8 mouse cellular contexts compared by ENCODE assay signal in the genomic region with DNA sequence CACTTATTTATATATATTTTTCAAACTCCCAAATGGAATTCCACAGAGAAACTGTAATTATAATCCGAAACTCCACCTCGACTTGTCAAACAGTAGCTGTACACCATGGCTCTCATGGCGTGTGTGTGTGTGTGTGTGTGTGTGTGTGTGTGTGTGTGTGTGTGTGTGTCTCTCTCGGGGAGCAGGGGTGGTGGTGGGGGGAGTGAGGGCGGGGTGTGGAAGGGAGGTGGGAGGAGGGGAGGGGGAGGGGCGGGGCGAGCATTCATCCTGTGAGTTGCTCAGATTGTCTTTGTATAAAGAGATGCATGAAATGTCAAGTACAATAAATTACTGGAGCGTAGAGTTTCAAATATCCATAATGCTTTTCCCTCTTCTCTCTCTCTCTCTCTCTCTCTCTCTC.
A peak's percentile ranks its signal among the peaks of the same experiment; 100 is the strongest.
DNase-seq lines count a peak whose midpoint lies in the region; ATAC-seq and TF ChIP-seq lines count a peak whose summit lies in the region.

No protein-coding gene starts in this region.

- H3K27ac ChIP-seq in cerebellum, adult 2 months (ENCODE audit: insufficient read depth, low read length): no peak overlapping the region
- H3K27ac ChIP-seq in embryonic fibroblast, embryonic 13.5 days (ENCODE audit: insufficient read depth, low read length): peak overlapping the region; percentile 81
- no peak overlapping the region for H3K27ac ChIP-seq in limb, embryonic 14.5 days (replicated peaks; ENCODE audit: low read depth, low read length)
- H3K27ac ChIP-seq in liver, postnatal 0 days (ENCODE audit: low read depth): no peak overlapping the region

- H3K4me3 ChIP-seq in cerebellum, adult 2 months (replicated peaks; ENCODE audit: insufficient read depth, low read depth, low read length): no peak overlapping the region
- no peak overlapping the region for H3K4me3 ChIP-seq in embryonic fibroblast, embryonic 13.5 days (ENCODE audit: insufficient read depth, low read length)
- no peak overlapping the region for H3K4me3 ChIP-seq in limb, embryonic 14.5 days (replicated peaks; ENCODE audit: low read length)
- no peak overlapping the region for H3K4me3 ChIP-seq in liver, postnatal 0 days (ENCODE audit: low read depth, low read length)

- H3K36me3 ChIP-seq in limb, embryonic 14.5 days (ENCODE audit: control insufficient read depth, insufficient read depth, low read length): peaks cover 7% of the 10 kb centered on the region
- H3K36me3 ChIP-seq in liver, postnatal 0 days (replicated peaks; ENCODE audit: insufficient read depth, low read length): 0 out of 2 replicates have a peak, but pooled peaks cover 3% of the 10 kb centered on the region

- no peaks in the 10 kb centered on the region for H3K9me3 ChIP-seq in limb, embryonic 14.5 days (ENCODE audit: control insufficient read depth, low read length)
- no peaks in the 10 kb centered on the region for H3K9me3 ChIP-seq in liver, postnatal 0 days (ENCODE audit: low read length)

- WGBS in cerebellum, adult 2 months: 25% methylated on average over 7 of the region's 8 CpGs
- WGBS in limb, embryonic 14.5 days: 32% methylated on average over 8 of the region's 8 CpGs
- 77% methylated on average over 7 of the region's 8 CpGs for WGBS in liver, postnatal 0 days (ENCODE audit: insufficient replicate concordance)

- no peak overlapping the region for H3K9ac ChIP-seq in limb, embryonic 14.5 days (ENCODE audit: low read depth, low read length, severe bottlenecking)
- H3K9ac ChIP-seq in liver, postnatal 0 days (replicated peaks): no peak overlapping the region

- DNase-seq in cerebellum, adult 2 months: peak; percentile 24 to 29
- DNase-seq in cerebellum, adult 9-11 months: no peak
- DNase-seq in kidney, postnatal 4 days: peak; percentile 32 to 46
- DNase-seq in kidney, adult 18-20 months: no peak
- no peak for DNase-seq in limb, embryonic 14.5 days (ENCODE audit: low spot score)
- no peak for DNase-seq in liver, postnatal 0 days
- DNase-seq in gastrocnemius, adult 18-20 months (ENCODE audit: low spot score): no peak

- TF ChIP-seq CTCF in cerebellum, adult 2 months (IDR thresholded peaks at IDR 0.05; ENCODE audit: borderline replicate concordance, insufficient read depth, low read depth, low read length): no peak
- TF ChIP-seq CTCF in embryonic fibroblast, embryonic 13.5 days (IDR thresholded peaks at IDR 0.05; ENCODE audit: borderline replicate concordance, insufficient read depth, low read length): no peak
- TF ChIP-seq CTCF in liver, postnatal 0 days (IDR thresholded peaks at IDR 0.05; ENCODE audit: low read depth): no peak

- peaks cover 10% of the 10 kb centered on the region; the same call in 1 of the 2 replicates for H3K4me1 ChIP-seq in cerebellum, adult 2 months (ENCODE audit: control insufficient read depth, insufficient read depth, low read length)
- peaks cover 5% of the 10 kb centered on the region; the same call in 1 of the 2 replicates for H3K4me1 ChIP-seq in embryonic fibroblast, embryonic 13.5 days (ENCODE audit: control insufficient read depth, insufficient read depth, low read length)
- peaks cover 27% of the 10 kb centered on the region for H3K4me1 ChIP-seq in limb, embryonic 14.5 days (ENCODE audit: control insufficient read depth, insufficient read depth, low read length)
- H3K4me1 ChIP-seq in liver, postnatal 0 days (ENCODE audit: insufficient read depth): no peaks in the 10 kb centered on the region

- H3K27me3 ChIP-seq in cerebellum, adult 2 months (ENCODE audit: control insufficient read depth, insufficient read depth, low read length): no peaks in the 10 kb centered on the region
- H3K27me3 ChIP-seq in limb, embryonic 14.5 days (ENCODE audit: control insufficient read depth, insufficient read depth, low read length): no peaks in the 10 kb centered on the region
- H3K27me3 ChIP-seq in liver, postnatal 0 days (ENCODE audit: insufficient read depth, low read length): no peaks in the 10 kb centered on the region

- ATAC-seq in limb, embryonic 14.5 days (ENCODE audit: low FRiP score, low read depth): no peak
- ATAC-seq in liver, postnatal 0 days: no peak

- TF ChIP-seq POLR2A in cerebellum, adult 2 months (IDR thresholded peaks at IDR 0.05; ENCODE audit: borderline replicate concordance, insufficient read depth, low read length): no peak
- no peak for TF ChIP-seq POLR2A in embryonic fibroblast, embryonic 13.5 days (IDR thresholded peaks at IDR 0.05; ENCODE audit: low read depth, low read length)
- TF ChIP-seq POLR2A in limb, embryonic 14.5 days (IDR thresholded peaks at IDR 0.05; ENCODE audit: borderline replicate concordance, extremely low read depth, insufficient read depth, insufficient read length): no peak

- H3K4me2 ChIP-seq in limb, embryonic 14.5 days (replicated peaks; ENCODE audit: low read depth, low read length, severe bottlenecking): peak overlapping the region; percentile 38
- no peak overlapping the region for H3K4me2 ChIP-seq in liver, postnatal 0 days (ENCODE audit: low read depth, low read length)

- no peak for TF ChIP-seq EP300 in liver, postnatal 0 days (IDR thresholded peaks at IDR 0.05; ENCODE audit: low read depth)

Comparison
In these comparisons a context has a peak if more than half of its experiments do, and no peak if none do; other contexts are left out.
1. DNase-seq: peak in cerebellum, adult 2 months (2 of 2) and kidney, postnatal 4 days (2 of 2); none in cerebellum, adult 9-11 months (single experiment), kidney, adult 18-20 months (single experiment), limb, embryonic 14.5 days (single experiment), liver, postnatal 0 days (single experiment) and gastrocnemius, adult 18-20 months (single experiment).